ENCODE assay signal across 25 mouse cellular contexts in genomic region chr17:66320716-66321372, GRCm38 (mm10).
DNase-seq lines count a peak whose midpoint lies in the region; ATAC-seq and TF ChIP-seq lines count a peak whose summit lies in the region.
"Had no signal": no experiment of that assay in that cellular context is flagged by ENCODE, and none has a peak within 500 bp of the region (broad histone marks: within the 10 kb centered on the region; RNA-seq: fewer than 3 reads in every experiment).

No protein-coding gene starts in this region.

- no peaks in the 10 kb centered on the region for H3K9me3 ChIP-seq in forebrain, postnatal 0 days (ENCODE audit: low read length)
- no peaks in the 10 kb centered on the region for H3K9me3 ChIP-seq in forebrain, embryonic 12.5 days
- H3K9me3 ChIP-seq: intestine, embryonic 15.5 days; midbrain, embryonic 12.5 days; neural tube, embryonic 13.5 days; stomach, embryonic 15.5 days had no signal

- H3K27ac ChIP-seq in forebrain, postnatal 0 days (ENCODE audit: low read depth, low read length) = no peak overlapping the region
- no peak overlapping the region for H3K27ac ChIP-seq in forebrain, embryonic 12.5 days
- peak overlapping the region; percentile 15 for H3K27ac ChIP-seq in cerebellum, adult 2 months (ENCODE audit: insufficient read depth, low read length)
- H3K27ac ChIP-seq: intestine, embryonic 15.5 days; midbrain, embryonic 12.5 days; neural tube, embryonic 13.5 days; stomach, embryonic 15.5 days had no signal

- H3K4me3 ChIP-seq in forebrain, postnatal 0 days (ENCODE audit: low read depth, low read length) = no peak overlapping the region
- H3K4me3 ChIP-seq in forebrain, embryonic 12.5 days (replicated peaks) = no peak overlapping the region
- peak overlapping the region; percentile 36 for H3K4me3 ChIP-seq in cerebellum, adult 2 months (replicated peaks; ENCODE audit: insufficient read depth, low read depth, low read length)
- H3K4me3 ChIP-seq: erythroblast, embryonic 14.5 days; intestine, embryonic 15.5 days; midbrain, embryonic 12.5 days; neural tube, embryonic 13.5 days; stomach, embryonic 15.5 days had no signal

- no peaks in the 10 kb centered on the region for H3K36me3 ChIP-seq in forebrain, postnatal 0 days (ENCODE audit: insufficient read depth)
- H3K36me3 ChIP-seq in forebrain, embryonic 12.5 days (replicated peaks) = no peaks in the 10 kb centered on the region
- H3K36me3 ChIP-seq: G1E; intestine, embryonic 15.5 days; midbrain, embryonic 12.5 days; neural tube, embryonic 13.5 days; stomach, embryonic 15.5 days had no signal

- 60% methylated on average over 20 of the region's 20 CpGs for WGBS in forebrain, postnatal 0 days
- WGBS in forebrain, embryonic 12.5 days = 89% methylated on average over 20 of the region's 20 CpGs
- 7% methylated on average over 20 of the region's 20 CpGs for WGBS in cerebellum, adult 2 months

- ATAC-seq in forebrain, postnatal 0 days = peak; percentile 21; the same call in 1 of the 2 replicates
- no peak for ATAC-seq in forebrain, embryonic 12.5 days (ENCODE audit: low FRiP score)
- ATAC-seq: activated CD4-positive, CD25-positive, alpha-beta regulatory T cell, adult 4 months; intestine, embryonic 15.5 days; lung, postnatal 0 days had no signal

- TF ChIP-seq POLR2A in cerebellum, adult 2 months (IDR thresholded peaks at IDR 0.05; ENCODE audit: borderline replicate concordance, insufficient read depth, low read length) = no peak

- TF ChIP-seq CTCF in forebrain, postnatal 0 days (IDR thresholded peaks at IDR 0.05; ENCODE audit: low read depth) = no peak
- TF ChIP-seq CTCF in cerebellum, adult 2 months (IDR thresholded peaks at IDR 0.05; ENCODE audit: borderline replicate concordance, insufficient read depth, low read depth, low read length) = no peak

- DNase-seq in forebrain, postnatal 0 days = peak; percentile 38
- peak; percentile 31 to 44 for DNase-seq in layer of hippocampus, postnatal 10 days (ENCODE audit: low spot score in 2 of 2)
- DNase-seq in layer of hippocampus, postnatal 25 days (ENCODE audit: extremely low spot score in 1 of 2, low spot score in 1 of 2) = no peak
- peak; percentile 76 to 78 for DNase-seq in cerebellum, adult 2 months
- peak; percentile 66 to 74 for DNase-seq in cerebellum, postnatal 36 days
- DNase-seq in ovary, postnatal 36 days (ENCODE audit: low spot score) = no peak
- DNase-seq in left cerebral cortex, adult 8-10 months (ENCODE audit: low spot score in 2 of 2) = no peak
- DNase-seq: adrenal gland, postnatal 14 days; gastrocnemius, postnatal 10 days; kidney, adult 9 months; kidney, postnatal 4 days; layer of hippocampus, postnatal 36 days; liver; right cerebral cortex, postnatal 14 days; thymus, adult 18-20 months; thymus, postnatal 4 days had no signal

- H3K9ac ChIP-seq in forebrain, postnatal 0 days = no peak overlapping the region
- no peak overlapping the region for H3K9ac ChIP-seq in forebrain, embryonic 12.5 days
- H3K9ac ChIP-seq: intestine, embryonic 15.5 days; midbrain, embryonic 12.5 days; neural tube, embryonic 13.5 days; stomach, embryonic 15.5 days had no signal

- no peaks in the 10 kb centered on the region for H3K27me3 ChIP-seq in forebrain, postnatal 0 days (ENCODE audit: insufficient read depth, low read length)
- no peaks in the 10 kb centered on the region for H3K27me3 ChIP-seq in forebrain, embryonic 12.5 days
- no peaks in the 10 kb centered on the region for H3K27me3 ChIP-seq in cerebellum, adult 2 months (ENCODE audit: control insufficient read depth, insufficient read depth, low read length)
- H3K27me3 ChIP-seq: intestine, embryonic 15.5 days; midbrain, embryonic 12.5 days; neural tube, embryonic 13.5 days; stomach, embryonic 15.5 days had no signal

- no peak overlapping the region; the same call in 1 of the 2 replicates for H3K4me2 ChIP-seq in forebrain, postnatal 0 days (ENCODE audit: low read depth)
- H3K4me2 ChIP-seq in forebrain, embryonic 12.5 days = no peak overlapping the region
- H3K4me2 ChIP-seq: intestine, embryonic 15.5 days; midbrain, embryonic 12.5 days; neural tube, embryonic 13.5 days; stomach, embryonic 15.5 days had no signal

- peaks cover 10% of the 10 kb centered on the region; the same call in 1 of the 2 replicates for H3K4me1 ChIP-seq in forebrain, postnatal 0 days (ENCODE audit: insufficient read depth)
- peaks cover 7% of the 10 kb centered on the region for H3K4me1 ChIP-seq in forebrain, embryonic 12.5 days
- H3K4me1 ChIP-seq in cerebellum, adult 2 months (ENCODE audit: control insufficient read depth, insufficient read depth, low read length) = peaks cover 30% of the 10 kb centered on the region
- H3K4me1 ChIP-seq: stomach, embryonic 15.5 days had no signal

Comparison
In these comparisons a context has a peak if more than half of its experiments do, and no peak if none do; other contexts are left out.
1. DNase-seq: peak in forebrain, postnatal 0 days (single experiment), layer of hippocampus, postnatal 10 days (2 of 2), cerebellum, adult 2 months (2 of 2) and cerebellum, postnatal 36 days (2 of 2); none in layer of hippocampus, postnatal 25 days (0 of 2), ovary, postnatal 36 days (single experiment) and left cerebral cortex, adult 8-10 months (0 of 2).